Mouse (Mus musculus) thymus, adult 2 months (tissue): ENCODE results near the gene Prr23a2. TPM values are rescaled to one million over a fixed set of nuclear protein-coding genes. Genes with fewer than 3 reads are reported as not detected.

Experiments used
- DNase-seq: peaks from one replicate; pipeline ENCODE4 v3.0.0; 2021
- H3K27ac ChIP-seq: fragments of 200-500 bp; 2 replicates; pipeline ENCODE4 v1.5.1; 2012; ENCODE audit warnings: low read length, control low read depth; ENCODE audit not compliant: control insufficient read depth, insufficient read depth
- H3K27me3 ChIP-seq: fragments of 200-500 bp; 2 replicates; pipeline ENCODE4 v1.6.1; 2012; ENCODE audit warnings: mild to moderate bottlenecking, low read length, moderate library complexity, mixed read lengths; ENCODE audit not compliant: control insufficient read depth, insufficient read depth
- H3K36me3 ChIP-seq: fragments of 200-500 bp; 2 replicates; pipeline ENCODE4 v1.6.1; 2012; ENCODE audit warnings: mild to moderate bottlenecking, low read length, moderate library complexity; ENCODE audit not compliant: control insufficient read depth, insufficient read depth
- H3K4me1 ChIP-seq: fragments of 200-500 bp; replicated peaks from 2 replicates; pipeline ENCODE4 v1.6.1; 2012; ENCODE audit warnings: low read length; ENCODE audit not compliant: control insufficient read depth, insufficient read depth
- H3K4me3 ChIP-seq: fragments of 200-500 bp; 2 replicates; pipeline ENCODE4 v1.5.1; 2012; ENCODE audit warnings: mild to moderate bottlenecking, low read length, control low read depth, moderate library complexity; ENCODE audit not compliant: control insufficient read depth, insufficient read depth
- CTCF ChIP-seq: fragments of 200-500 bp; IDR thresholded peaks from 2 replicates; pipeline ENCODE4 v1.5.1; 2012; ENCODE audit warnings: mild to moderate bottlenecking, control low read depth, low read length, moderate library complexity, borderline replicate concordance; ENCODE audit not compliant: control insufficient read depth, poor library complexity, insufficient read depth; ENCODE audit errors: extremely low read depth
- POLR2A ChIP-seq: fragments of 200-500 bp; IDR thresholded peaks from 2 replicates; pipeline ENCODE4 v1.6.1; 2012; ENCODE audit warnings: mild to moderate bottlenecking, low read length, control low read depth, moderate library complexity; ENCODE audit not compliant: control insufficient read depth, poor library complexity, insufficient read depth; ENCODE audit errors: extremely low read depth
- WGBS: fragments of 180-500 bp; shearing (Covaris S2); methylation state at CpG from one replicate; pipeline ENCODE4 v1.1.7; 2018; 5-methylcytosine and 5-hydroxymethylcytosine counted together
- polyA plus RNA-seq: library from polyadenylated mRNA; depleted of rRNA; stranded (reverse); fragments of >200 nt; gene quantifications from 2 replicates; pipeline ENCODE4 v1.2.3, GENCODE M21; 2012

Prr23a2 gene
- polyA plus RNA-seq, 1 experiment: not detected

GRCm38 (mm10) chr9:98820461-98820860, 35.8 kb upstream of the Prr23a2 start:
- DNase-seq: no peak
- Histone ChIP-seq H3K27ac (no peak overlapping the region), H3K36me3 (no peaks in the 10 kb centered on the region), H3K4me3 (no peak overlapping the region), H3K4me1 (no peaks in the 10 kb centered on the region), H3K27me3 (no peaks in the 10 kb centered on the region)
- 90% methylated on average over 4 of the region's 4 CpGs for WGBS
- TF ChIP-seq CTCF: no peak
- no peak for TF ChIP-seq POLR2A

GRCm38 (mm10) chr9:98821067-98821466, 35.2 kb upstream of the Prr23a2 start:
- no peak overlapping the region for H3K4me3 ChIP-seq
- no peaks in the 10 kb centered on the region for H3K4me1 ChIP-seq
- no peak for DNase-seq
- no peak overlapping the region for H3K27ac ChIP-seq
- H3K36me3 ChIP-seq: no peaks in the 10 kb centered on the region
- H3K27me3 ChIP-seq: no peaks in the 10 kb centered on the region
- TF ChIP-seq POLR2A (no peak), CTCF (no peak)

GRCm38 (mm10) chr9:98823805-98824204, 32.5 kb upstream of the Prr23a2 start:
- no peak overlapping the region for H3K4me3 ChIP-seq
- TF ChIP-seq CTCF (no peak), POLR2A (no peak)
- no peak for DNase-seq
- no peaks in the 10 kb centered on the region for H3K36me3 ChIP-seq
- no peaks in the 10 kb centered on the region for H3K27me3 ChIP-seq
- 91% methylated on average over 7 of the region's 7 CpGs for WGBS
- no peaks in the 10 kb centered on the region for H3K4me1 ChIP-seq
- no peak overlapping the region for H3K27ac ChIP-seq

DNA sequence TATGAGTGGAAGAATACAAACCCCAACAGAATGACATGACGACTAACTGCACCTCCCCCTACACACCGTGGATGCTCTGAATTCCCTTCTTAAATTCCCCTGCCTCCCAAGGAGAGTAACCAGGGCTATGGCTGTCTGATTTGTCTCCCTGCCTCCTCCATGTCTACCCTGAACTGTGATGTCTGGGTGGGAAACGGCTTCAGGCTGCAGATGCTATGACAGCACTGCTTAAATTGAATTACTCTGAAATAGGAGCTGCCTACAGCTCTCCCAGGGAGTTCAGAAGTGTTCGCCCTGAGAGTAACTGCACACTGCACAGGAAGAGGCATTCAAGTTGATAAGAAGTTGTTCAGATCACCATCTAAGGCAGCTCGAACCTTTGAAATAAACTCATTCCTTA, 26.8 kb upstream of the Prr23a2 start:
- TF ChIP-seq POLR2A: no peak
- TF ChIP-seq CTCF: no peak
- H3K4me3 ChIP-seq: no peak overlapping the region
- 61% methylated on average over 5 of the region's 5 CpGs for WGBS
- no peak overlapping the region for H3K27ac ChIP-seq
- no peaks in the 10 kb centered on the region for H3K27me3 ChIP-seq
- H3K36me3 ChIP-seq: no peaks in the 10 kb centered on the region
- H3K4me1 ChIP-seq: no peaks in the 10 kb centered on the region
- DNase-seq: no peak

DNA sequence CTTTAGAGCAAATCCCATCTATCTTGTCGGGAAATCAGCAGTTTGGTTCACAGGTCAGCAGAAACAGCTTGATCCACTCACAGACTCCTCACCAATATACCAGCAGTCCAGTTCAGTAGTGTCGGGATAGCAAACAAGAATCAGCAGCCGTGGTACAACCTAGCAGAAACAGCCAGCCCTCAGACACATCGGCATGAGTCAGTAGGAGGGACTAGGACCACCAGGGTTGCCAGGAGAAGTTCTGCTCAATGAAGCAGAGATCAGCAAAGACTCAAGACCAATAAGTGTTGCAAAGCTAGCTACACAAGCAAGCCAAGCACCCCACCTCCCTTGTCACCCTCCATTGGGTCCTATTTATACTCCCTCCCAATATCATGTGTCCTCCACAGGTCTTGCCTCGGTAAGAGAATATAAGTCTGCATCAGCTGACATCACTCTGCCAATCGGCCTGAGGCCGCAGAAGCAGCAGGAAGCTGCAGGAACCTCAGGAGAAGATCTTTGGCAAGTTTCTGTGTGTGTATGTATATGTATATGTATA, 18.7 kb upstream of the Prr23a2 start:
- no peaks in the 10 kb centered on the region for H3K27me3 ChIP-seq
- DNase-seq: no peak
- H3K4me3 ChIP-seq: no peak overlapping the region
- H3K27ac ChIP-seq: no peak overlapping the region
- WGBS: 86% methylated on average over 7 of the region's 7 CpGs
- H3K36me3 ChIP-seq: no peaks in the 10 kb centered on the region
- H3K4me1 ChIP-seq: no peaks in the 10 kb centered on the region
- no peak for TF ChIP-seq CTCF
- TF ChIP-seq POLR2A: no peak

DNA sequence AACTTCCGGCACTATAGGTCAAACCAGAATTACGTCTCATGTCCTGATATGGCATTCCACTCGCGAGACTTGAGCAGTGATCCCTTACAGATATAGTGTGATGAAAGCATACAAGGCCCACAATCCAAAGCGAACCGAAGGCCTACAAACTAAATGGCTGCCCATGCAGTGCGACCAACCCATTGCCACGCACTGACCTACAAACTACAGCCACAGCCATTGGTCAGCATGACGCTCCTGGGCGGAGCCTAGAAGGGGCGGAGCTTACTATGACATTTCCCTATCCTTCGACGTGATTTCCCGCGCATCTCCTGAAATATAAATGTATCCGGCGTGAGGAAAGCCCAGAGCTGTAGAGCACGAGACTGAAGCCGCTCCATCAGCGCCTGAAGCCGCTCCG, 14.2 kb upstream of the Prr23a2 start, which contains the start of gene Prr23a1:
Gene Prr23a1 (plus strand): TSS at position 387 of the 400 bp plus-strand sequence.
- DNase-seq: no peak
- Histone ChIP-seq H3K27me3 (no peaks in the 10 kb centered on the region), H3K4me3 (no peak within 1 kb of the TSS), H3K4me1 (no peaks in the 10 kb centered on the region), H3K27ac (no peak within 1 kb of the TSS), H3K36me3 (no peaks in the 10 kb centered on the region)
- no peak for TF ChIP-seq POLR2A
- TF ChIP-seq CTCF: no peak
- WGBS: 63% methylated on average over 22 of the region's 22 CpGs

DNA sequence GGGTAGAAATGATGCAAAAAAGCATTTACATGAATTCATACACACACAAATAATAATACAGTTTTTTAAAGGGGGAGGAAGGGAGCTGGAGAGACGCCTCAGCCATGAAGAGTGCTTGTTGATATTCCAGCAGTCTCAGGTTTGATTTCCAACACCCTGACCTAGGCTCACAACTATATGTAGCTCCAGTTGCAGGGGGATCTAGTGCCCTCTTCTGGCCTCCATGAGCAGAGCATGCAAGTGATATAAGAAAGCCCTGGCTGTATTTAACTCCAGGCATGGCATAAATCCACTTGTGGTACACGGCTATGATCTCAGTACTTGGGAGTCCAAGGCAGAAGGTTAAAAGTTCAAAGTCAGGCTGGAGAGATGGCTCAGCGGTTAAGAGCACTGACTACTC, 7.2 kb downstream of the Prr23a2 start:
- Histone ChIP-seq H3K27me3 (no peaks in the 10 kb centered on the region), H3K36me3 (no peaks in the 10 kb centered on the region), H3K4me3 (no peak overlapping the region), H3K27ac (no peak overlapping the region), H3K4me1 (no peaks in the 10 kb centered on the region)
- no peak for DNase-seq
- TF ChIP-seq POLR2A (no peak), CTCF (no peak)
- 77% methylated on average over 3 of the region's 3 CpGs for WGBS
